Mouse (Mus musculus) brain, embryonic 18.5 days (tissue): ENCODE measurements around the gene Galt.
"Not testable (repeated sequence)": the region's sequence is repeated elsewhere in the genome, so short reads cannot be mapped to it uniquely, and the experiment has no call there.

Source experiments
- DNase-seq: peaks from one replicate; pipeline ENCODE4 v3.0.0-alpha.2; 2012; ENCODE audit warnings: low read depth, low spot score

The Galt gene

DNA sequence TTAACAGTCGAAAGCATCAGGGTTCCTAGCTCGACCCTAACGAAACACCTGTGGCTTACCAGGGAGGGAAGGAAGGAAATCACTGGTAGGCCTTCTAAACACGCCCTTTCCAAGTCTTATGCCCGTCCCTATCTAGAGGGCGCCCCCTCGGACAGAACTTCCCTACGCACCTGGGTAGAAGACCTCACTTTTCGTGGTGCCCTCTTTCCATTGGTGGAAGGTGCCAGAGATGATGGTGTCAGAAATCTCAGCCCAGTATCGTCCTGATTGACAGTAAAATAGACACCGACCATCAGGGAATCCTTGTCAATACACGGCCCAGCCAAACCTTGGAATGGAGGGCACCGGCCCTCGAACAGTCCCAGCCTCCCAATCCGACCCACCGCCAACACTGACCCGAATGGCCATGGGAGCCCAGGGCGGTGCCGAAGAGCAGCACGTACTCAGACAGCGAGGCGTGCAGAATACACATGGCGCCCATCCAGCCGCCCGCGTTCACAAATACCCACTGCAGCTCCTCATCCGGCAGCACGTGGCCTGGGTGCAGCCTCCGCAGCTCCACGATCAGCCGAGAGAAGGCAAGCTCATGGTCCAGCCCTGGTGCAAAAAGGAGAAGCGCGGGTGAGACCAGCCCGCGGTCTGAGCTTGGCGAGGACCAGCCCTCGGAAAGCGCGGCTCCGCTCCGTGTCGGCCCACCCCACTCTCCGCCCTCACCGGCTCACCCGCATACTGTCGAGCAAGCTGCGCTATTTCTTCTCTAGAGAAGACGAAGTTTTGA is 14.5 kb upstream of the Galt start:
- no peak for DNase-seq

DNA sequence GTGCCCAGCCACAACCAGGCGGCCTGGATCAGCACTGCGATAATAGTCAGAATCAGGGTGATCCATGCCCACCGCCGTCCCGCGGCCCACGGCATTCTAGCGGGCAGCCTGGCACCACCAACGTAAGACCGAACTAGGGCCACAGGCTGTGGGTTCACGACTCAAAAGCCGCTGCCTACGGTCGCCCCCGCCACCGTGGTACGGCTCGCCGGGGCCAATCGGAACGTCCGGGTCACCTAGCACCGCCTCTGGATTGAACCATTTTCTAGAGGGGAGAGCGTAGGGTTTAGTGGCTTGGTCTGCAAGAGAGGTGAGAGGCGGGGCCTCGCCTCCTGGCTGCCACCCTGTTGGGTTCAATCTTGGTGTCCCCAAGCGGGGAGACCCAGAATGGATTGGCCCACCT is 13.9 kb upstream of the Galt start:
- DNase-seq, result peak; percentile 88

DNA sequence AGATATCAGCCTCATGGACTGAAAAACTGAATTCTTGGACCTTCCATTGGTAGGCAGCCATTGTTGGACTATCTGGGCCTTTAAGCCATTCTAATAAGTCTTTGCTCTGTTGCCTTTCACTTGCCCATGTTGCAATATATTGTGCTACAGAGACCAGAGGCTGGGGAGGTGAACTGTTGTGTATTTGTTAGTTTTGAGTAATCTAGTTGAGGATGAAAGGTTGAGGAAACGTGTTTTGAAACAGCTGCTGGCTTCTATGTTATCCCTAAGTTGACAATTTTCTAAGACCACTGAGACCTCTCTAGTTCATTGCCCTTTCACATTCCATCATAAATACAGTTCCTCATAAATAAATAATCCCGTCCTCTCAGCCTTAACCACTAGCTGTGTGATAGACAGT is 10.9 kb upstream of the Galt start:
- no peak for DNase-seq

DNA sequence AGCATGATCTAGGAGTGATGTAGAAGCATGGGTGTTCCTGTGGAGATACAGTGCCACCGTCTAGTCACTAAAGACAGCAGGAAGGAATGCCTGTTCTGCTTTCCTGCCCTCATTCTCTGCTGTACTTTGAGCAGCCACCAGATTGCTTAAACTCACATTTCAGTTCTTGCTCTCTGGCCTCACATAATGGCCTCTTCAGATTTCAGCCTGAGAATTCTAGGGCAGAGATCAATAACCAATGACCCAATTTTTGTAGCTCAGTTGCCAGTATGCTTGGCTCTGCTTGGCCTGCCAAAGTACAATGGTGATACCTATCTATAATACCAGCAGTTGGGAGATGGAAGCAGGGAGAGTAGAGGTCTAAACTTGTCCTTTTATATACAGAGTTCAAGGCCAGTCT is 10.0 kb upstream of the Galt start:
- no peak for DNase-seq

DNA sequence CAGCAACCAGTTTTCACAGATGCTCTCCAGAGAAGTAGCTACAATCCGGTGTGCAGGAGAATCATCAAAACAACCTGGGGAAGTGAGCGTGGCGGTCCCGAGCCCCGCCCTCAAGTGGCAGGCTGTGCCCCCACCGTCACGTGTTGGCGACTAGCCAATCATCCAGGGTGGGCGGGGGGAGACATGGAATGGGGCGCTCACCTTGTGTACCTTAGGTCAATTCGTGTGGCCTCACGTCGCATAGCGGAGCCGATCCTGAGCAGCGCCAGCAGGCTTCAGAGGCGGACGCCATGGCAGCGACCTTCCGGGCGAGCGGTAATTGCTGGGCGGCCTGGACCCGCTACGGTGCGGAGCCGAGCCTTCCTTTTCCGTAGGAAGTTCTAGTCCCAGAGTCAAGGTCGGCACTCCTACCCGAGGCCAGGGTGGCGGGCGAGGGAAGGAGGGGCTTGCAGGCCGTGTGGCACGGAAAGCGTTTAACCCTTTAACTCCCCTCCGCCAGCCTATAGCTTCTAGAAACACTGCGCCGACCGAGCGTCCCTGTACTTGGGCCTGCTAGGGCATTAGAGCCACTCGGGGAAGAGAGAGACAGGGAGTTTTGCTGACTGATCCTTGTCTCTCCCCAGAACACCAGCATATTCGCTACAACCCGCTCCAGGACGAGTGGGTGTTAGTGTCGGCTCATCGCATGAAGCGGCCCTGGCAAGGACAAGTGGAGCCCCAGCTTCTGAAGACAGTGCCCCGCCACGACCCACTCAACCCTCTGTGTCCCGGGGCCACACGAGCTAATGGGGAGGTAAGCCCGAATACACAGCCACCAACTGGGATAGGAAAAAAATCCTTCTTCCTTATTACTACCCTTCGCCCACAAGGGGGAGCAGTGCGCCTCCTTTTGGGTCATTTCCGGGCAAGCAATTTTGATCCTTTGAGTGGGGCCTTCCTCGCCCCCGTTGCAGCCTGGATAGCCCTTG is 594 bp downstream of the Galt start, which contains the start of gene Sigmar1:
Sigmar1 (minus strand) TSS at position 820 of the 968 bp plus-strand sequence.
- no peak for DNase-seq

DNA sequence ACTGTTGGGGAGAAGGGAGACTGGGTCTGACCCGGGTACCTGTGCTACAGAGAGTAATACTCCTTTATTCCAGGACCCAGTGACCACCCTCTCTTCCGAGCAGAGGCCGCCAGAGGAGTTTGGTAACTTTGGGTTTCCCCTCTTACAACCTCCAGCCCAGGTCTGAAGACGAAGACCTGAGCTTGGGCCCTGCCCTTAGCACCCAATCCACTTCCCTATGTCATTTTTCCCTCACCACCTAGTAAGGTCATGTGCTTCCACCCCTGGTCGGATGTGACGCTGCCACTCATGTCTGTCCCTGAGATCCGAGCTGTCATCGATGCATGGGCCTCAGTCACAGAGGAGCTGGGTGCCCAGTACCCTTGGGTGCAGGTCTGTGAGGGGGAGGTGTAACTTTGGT is 1.4 kb downstream of the Galt start:
- no peak for DNase-seq

DNA sequence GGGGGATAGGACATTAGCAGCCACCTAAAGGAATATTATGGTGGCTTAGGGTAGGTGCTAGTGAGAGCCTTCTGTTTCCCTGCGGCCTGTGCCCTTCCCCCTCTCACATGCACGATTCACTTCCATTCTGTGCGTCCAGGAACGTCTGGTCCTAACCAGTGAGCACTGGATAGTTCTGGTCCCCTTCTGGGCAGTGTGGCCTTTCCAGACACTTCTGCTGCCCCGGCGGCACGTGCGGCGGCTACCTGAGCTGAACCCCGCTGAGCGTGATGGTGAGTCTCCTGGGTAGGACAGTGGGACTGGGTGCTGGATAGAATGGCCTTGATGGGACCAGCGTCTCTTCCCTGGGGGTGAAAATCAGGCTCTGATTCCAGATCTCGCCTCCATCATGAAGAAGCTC is 2.3 kb downstream of the Galt start:
- no peak for DNase-seq

DNA sequence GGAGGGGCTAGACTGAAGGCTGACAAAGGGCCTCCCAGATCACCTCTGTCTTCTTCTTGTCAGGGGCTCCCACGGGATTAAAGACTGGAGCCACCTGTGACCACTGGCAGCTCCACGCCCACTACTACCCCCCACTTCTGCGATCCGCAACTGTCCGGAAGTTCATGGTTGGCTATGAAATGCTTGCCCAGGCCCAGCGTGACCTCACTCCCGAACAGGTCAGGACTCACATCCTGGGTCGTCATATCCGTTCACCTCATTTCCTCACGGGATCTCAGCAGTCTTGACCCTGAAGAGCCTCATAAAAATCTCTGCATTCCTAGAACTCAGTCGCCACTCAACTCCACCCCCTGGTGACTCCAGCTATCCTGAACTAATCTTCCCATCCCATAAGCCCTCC is 3.0 kb downstream of the Galt start:
- DNase-seq, result no peak

DNA sequence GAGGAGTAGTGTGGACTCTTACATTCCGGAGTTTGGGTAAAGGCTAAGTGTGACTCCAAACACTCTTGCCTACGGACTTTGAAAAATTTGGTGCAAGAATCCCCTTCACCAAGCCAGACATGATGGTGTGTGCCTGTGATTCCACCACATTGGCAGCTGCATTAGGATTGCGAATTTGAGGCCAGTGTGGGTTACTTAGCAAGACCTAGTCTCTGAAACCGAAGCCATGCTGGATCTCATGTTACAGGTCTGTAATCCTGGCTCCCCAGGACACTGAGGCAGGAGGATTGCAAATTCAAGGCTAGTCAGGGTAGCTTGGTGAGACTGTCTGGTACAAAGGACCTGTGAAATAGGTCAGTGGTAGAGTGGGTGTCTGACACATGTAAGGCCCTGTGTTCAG is 3.7 kb downstream of the Galt start:
- no peak for DNase-seq

DNA sequence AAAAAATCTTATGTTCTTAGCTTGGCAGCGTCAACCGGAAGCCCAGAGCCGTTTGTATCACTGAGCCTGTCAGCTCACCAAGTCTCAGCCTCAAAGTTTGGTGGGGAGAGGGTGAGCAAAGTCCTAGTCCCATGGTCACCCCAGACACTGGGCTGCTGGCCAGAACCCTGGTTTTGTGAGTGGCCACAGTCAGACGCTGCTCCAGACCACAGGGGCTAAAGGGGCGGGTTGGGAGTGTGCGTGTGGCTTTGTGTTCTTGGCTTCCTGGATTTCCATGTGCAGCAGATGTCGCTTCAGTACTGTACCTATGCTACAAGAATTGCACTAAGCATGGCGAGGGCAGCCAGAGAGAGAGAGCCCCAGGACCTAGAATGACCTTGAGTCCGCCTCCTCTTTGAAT is 4.2 kb downstream of the Galt start:
- DNase-seq, result no peak

DNA sequence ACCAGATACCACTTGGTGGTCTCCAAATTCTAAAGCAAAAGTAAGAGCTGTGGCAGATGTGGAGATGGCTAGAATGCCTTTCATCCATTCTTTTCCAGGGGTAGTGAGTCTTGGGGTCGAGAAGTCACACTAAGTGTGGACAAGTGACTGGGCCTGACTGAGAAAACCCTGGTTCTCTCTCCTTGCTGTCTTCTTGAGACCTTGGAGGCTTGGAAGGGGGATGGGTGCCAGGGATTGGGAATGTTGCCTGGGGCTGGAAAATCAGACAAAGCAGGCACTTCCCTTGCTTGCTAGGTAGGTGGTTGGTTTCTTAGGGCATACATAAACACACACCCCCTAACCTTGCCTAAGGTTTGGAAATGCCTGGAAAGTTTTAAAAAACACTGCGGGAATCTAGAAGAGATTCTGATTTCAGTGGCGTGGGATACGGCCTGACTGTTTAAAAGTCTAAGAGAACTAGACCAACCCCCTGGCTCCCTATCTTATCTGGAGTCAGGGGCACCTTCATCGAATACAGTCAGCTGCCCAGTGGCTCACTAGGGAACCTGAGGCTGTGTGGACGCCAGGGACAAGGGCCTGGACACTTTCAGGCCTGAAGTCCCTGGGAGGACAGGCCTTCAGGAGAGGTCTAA is 4.7 kb downstream of the Galt start:
- DNase-seq, result no peak

DNA sequence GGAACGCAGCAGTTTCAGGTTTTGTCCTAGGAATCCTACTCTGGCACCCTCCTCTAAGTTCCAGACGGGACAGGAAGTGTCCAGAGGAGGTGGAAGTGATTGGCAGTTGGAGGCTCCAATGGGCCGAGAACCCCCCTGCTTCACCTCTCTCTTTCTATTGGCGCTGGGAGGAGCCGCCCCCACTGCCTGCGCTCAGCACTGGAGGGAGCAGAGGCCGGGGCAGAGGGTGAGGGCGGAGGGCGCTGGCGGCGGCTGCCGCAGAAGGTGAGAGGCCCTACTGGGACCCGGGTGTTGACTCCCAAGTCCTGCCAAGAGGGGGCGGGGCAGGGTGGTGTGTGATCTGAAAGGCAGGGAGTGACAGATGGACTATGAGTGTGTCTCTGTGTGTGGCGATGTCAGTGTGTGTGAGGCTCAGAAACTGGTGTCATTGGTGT is 5.3 kb downstream of the Galt start:
- DNase-seq, result no peak

DNA sequence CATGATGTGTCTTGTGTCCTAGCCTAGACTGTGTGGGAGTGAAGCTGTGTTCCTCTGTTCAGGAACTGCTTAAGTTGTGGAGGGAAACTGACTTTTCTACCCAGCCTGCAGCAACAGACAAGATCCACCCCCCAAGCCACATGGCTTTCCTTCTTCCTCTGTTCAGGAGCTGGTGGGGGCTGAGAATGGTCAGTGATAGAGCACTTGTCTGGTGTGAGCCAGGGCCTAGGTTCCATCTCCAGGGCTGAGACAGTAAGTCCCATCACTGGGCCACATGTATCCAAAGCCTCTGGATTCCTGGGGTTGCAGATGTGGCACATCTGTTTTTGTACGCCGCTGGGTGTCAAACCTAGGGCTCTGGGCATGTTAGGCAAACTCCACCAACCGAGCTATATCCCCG is 5.9 kb downstream of the Galt start:
- DNase-seq, result no peak

DNA sequence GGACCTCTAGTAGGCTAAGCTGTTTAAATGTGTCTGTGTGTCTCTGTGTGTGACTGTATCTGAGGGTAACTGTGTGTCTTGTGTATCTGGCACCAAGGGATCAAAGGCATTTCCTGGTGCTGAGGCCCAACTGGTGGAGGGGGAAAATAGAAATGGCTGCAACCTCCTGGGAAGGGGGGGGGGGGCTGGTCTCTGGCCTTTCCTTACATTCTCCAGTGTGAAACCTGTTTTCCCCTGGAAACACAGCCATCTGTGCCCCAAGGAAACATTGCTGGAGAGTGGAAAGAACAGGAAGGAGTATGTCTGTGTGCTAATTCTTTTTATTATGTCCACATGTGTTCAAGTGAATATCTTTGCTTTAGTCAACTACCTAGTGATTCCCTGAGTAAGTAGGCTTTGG is 6.7 kb downstream of the Galt start:
- DNase-seq, result no peak

DNA sequence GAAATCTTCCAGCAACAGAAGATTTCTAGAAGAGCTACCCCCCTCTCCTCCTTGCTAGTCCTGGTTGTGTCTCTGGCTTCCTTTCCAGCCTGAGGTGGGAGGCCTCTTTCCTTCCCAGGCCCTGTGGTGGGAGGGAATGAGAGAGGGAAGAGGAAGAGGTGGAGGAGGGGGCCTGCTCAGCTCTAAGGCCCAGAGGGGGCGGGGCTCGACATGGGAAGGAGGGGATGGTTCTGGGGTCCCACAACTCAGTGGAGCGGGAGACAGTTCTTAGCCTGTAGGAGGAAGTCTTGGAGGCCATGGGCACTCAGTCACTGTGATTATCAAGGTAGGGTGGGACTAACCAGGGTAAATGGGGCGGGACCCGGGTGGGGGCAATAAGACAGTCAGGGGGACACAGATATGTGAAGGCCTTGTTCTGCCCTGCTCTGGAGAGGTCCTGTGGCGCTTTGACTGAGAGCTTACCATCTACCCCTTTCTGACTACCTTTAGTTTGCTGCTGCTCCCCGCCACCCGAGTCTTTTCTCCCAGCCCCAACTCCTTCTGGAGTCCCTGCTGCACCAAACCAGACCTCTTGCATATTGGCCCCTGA is 7.2 kb downstream of the Galt start:
- DNase-seq, result no peak

DNA sequence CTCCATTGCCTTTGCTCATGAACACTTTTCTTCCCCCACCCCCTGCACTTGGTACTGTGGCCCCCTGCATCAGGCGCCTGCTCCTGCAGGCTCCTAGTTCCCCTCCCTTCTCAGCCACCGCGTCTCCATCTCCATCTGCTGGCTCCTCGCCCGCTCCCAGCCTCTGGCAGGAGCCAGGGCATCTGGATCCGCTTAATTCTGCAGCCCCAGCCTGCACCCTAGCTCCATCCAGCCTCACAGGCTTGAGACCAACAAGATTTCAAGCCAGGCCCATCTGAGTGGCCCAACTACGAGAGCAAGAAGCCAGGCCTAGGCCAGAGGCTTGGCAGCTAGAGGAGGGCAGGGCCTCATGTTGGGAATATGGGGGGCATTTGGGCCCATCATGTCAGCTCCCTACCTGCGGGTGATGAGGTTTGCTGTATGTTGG is 7.7 kb downstream of the Galt start:
- not testable (repeated sequence) for DNase-seq

DNA sequence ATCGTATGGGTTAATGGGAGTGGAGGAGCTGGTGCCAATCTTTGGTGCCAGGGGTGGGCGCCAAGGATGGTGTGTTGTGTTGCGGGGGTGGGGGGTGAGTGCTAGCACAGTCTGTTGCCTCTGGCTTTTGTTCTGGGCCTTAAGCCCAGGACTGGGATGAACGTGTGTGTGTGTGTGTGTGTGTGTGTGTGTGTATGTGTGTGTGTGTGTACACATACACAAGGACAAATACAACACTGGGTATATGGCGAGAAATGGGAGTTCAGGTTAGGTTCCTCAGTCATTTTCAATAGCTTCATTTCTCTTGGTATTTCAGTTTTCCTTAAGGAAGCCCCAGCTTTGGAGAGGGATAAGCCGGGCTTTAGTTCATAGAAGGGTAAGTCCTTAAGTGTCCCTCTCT is 8.1 kb downstream of the Galt start:
- not testable (repeated sequence) for DNase-seq

DNA sequence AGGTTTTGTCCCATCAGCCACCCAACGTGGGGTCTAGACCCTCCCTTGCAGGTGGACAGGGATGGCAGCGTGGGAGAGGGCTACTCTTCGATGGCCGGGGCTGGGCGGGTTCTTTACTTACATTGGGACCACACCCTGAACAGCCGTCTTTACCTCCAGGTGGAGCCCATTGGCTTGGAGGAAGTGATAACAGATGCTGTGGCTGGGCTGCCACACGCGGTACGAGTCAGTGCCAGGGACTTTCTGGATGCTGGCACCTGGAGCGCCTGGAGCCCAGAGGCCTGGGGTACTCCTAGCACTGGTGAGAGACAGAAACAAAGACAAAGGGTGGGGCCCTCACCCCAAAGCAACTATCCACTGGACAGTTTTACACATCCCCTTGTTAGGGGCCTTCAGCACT is 12.3 kb downstream of the Galt start:
- not testable (repeated sequence) for DNase-seq

DNA sequence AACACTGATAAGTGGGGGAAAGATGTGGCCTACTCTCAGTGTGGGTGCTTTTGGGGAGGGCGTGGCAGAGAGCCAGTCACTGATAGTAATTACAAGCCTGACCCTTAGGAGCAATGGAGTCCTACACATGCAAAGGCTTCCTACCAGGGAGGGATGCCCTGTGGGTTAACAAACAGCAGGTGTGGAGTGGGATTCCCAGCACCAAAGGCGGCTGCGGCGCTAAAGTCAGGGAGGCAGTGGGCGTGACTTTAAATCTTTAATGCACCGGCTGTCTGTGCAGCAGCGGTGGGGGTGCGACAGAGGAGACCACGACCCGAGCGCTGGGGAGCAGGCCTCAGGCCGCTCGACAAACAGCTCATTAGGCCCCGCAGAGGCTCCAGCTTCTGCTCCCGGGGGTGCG is 17.9 kb downstream of the Galt start:
- not testable (repeated sequence) for DNase-seq

DNA sequence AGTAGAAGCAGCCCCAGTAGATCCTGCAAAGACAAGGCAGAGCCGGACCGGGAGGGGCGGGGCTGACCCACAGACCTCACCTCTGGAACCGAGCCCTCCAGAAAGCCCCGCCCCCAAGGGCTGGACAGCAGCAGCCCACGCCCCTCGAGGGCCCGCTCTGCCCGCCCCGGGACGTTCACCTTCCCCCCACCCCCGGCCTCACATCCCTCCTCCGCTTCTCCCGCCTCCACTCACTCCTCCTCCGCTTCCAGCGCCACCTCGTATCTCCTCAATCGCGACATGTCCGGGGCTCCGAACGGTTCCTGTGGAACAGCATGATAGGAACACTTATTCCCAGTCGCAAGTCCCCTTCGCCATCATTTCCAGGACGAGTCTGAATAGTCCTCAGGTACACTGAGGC is 18.5 kb downstream of the Galt start:
- not testable (repeated sequence) for DNase-seq

DNA sequence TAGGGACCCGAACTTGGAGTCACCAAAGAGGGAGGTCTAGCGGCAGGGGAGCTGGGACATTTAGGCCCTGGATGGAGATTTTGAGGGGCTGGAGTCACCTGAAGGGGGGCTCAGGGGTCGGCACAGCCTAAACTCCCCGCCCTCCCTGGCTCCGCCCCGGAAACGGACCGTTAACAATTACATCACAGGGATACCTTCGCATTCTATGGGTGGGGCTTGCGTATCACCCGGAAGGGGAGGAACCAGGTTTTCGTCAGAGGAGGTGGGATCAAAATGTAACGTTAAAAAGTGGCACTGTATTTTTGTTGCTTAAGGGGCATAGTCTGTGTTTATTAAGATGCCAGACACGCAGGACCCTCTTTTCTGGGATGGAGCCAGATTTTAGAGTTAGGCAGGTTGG is 19.0 kb downstream of the Galt start, which contains the start of gene Ccl27a:
Ccl27a (minus strand) TSS at position 246 of the 400 bp plus-strand sequence.
- DNase-seq, result not testable (repeated sequence)

DNA sequence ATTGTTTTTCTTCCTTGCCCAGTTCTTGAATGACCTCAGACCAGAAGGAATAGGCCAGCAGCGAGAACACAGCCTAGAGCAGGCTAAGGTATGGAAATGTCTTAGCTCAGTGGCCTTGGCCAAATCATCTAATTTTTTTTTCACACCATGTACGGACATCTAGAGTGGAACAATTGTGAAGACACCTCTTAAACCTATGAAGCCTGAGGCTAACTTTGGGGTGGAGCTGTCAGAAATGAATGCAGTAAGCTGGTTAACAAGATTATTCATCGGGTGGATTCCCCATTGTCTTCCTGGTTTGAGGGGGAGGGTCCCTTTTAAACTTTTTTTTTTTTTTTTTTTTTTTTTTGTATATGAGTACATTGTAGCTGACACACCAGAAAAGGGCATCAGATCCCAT is 19.5 kb downstream of the Galt start:
- not testable (repeated sequence) for DNase-seq
